Mouse (Mus musculus) neural tube, embryonic 12.5 days (tissue): ENCODE results near the gene Wdfy4. TPM values are rescaled to one million over a fixed set of nuclear protein-coding genes. Genes with fewer than 3 reads are reported as not detected.

Experiments used
- ATAC-seq: fragments of 200-750 bp; cut with Nextera tagmentation; 2 replicates; pipeline ENCODE4 v1.8.0; 2017; ENCODE audit warnings: low read depth, mild to moderate bottlenecking, moderate TSS enrichment, moderate library complexity; ENCODE audit not compliant: low FRiP score
- H3K27ac ChIP-seq: fragments of 300-500 bp; sonication (generic); 2 replicates; pipeline ENCODE4 v1.5.1; 2016
- H3K27me3 ChIP-seq: fragments of 300-500 bp; sonication (generic); replicated peaks from 2 replicates; pipeline ENCODE4 v1.6.1; 2016; ENCODE audit warnings: mild to moderate bottlenecking
- H3K36me3 ChIP-seq: fragments of 300-500 bp; sonication (generic); 2 replicates; pipeline ENCODE4 v1.6.1; 2016; ENCODE audit warnings: mild to moderate bottlenecking
- H3K4me1 ChIP-seq: fragments of 300-500 bp; sonication (generic); 2 replicates; pipeline ENCODE4 v1.6.1; 2016
- H3K4me2 ChIP-seq: fragments of 300-500 bp; sonication (generic); replicated peaks from 2 replicates; pipeline ENCODE4 v1.6.1; 2016; ENCODE audit warnings: mild to moderate bottlenecking
- H3K4me3 ChIP-seq: fragments of 300-500 bp; sonication (generic); 2 replicates; pipeline ENCODE4 v1.5.1; 2016
- H3K9ac ChIP-seq: fragments of 300-500 bp; sonication (generic); 2 replicates; pipeline ENCODE4 v1.6.1; 2016; ENCODE audit warnings: mild to moderate bottlenecking
- H3K9me3 ChIP-seq: fragments of 300-500 bp; sonication (generic); 2 replicates; pipeline ENCODE4 v1.6.1; 2016; ENCODE audit warnings: mild to moderate bottlenecking
- WGBS: fragments of 180-500 bp; shearing (Covaris S2); methylation state at CpG from one replicate; pipeline ENCODE4 v1.1.7; 2016; 5-methylcytosine and 5-hydroxymethylcytosine counted together
- polyA plus RNA-seq: library from polyadenylated mRNA; unstranded; fragments of >200 nt; fragmentation: Nextera tagmentation; extraction: Ambion mirVana; gene quantifications from 2 replicates; pipeline ENCODE4 v1.2.1, GENCODE M21; 2016

Gene Wdfy4
- polyA plus RNA-seq, 1 experiment from 2014 or later: 0.62 TPM

- ATAC-seq: no peak
- no peaks in the 10 kb centered on the region for H3K36me3 ChIP-seq
- H3K4me3 ChIP-seq: no peak overlapping the region
- H3K4me2 ChIP-seq: no peak overlapping the region
- no peak overlapping the region for H3K27ac ChIP-seq
- H3K9ac ChIP-seq: no peak overlapping the region
- WGBS: 89% methylated on average over 5 of the region's 5 CpGs
- H3K4me1 ChIP-seq: no peaks in the 10 kb centered on the region
- H3K9me3 ChIP-seq: no peaks in the 10 kb centered on the region
- H3K27me3 ChIP-seq: no peaks in the 10 kb centered on the region
Measured at GRCm38 (mm10) chr14:33180102-33180501, 5.2 kb downstream of the Wdfy4 start.

GRCm38 (mm10) chr14:33175059-33175821, 10.1 kb downstream of the Wdfy4 start:
- Histone ChIP-seq H3K36me3 (no peaks in the 10 kb centered on the region), H3K4me3 (no peak overlapping the region), H3K9ac (no peak overlapping the region), H3K4me2 (no peak overlapping the region), H3K27ac (no peak overlapping the region), H3K9me3 (no peaks in the 10 kb centered on the region), H3K4me1 (no peaks in the 10 kb centered on the region), H3K27me3 (no peaks in the 10 kb centered on the region)
- WGBS: 76% methylated on average over 4 of the region's 4 CpGs
- no peak for ATAC-seq

- no peaks in the 10 kb centered on the region for H3K27me3 ChIP-seq
- WGBS: 87% methylated on average over 1 of the region's 1 CpGs
Measured at GRCm38 (mm10) chr14:33171942-33172341, 13.4 kb downstream of the Wdfy4 start.

GRCm38 (mm10) chr14:33168750-33169149, 16.6 kb downstream of the Wdfy4 start:
- H3K9me3 ChIP-seq: no peaks in the 10 kb centered on the region
- no peaks in the 10 kb centered on the region for H3K36me3 ChIP-seq
- no peak overlapping the region for H3K4me3 ChIP-seq
- ATAC-seq: no peak
- H3K4me1 ChIP-seq: no peaks in the 10 kb centered on the region
- no peak overlapping the region for H3K27ac ChIP-seq
- no peak overlapping the region for H3K9ac ChIP-seq
- WGBS: 86% methylated on average over 4 of the region's 4 CpGs
- no peaks in the 10 kb centered on the region for H3K27me3 ChIP-seq
- no peak overlapping the region for H3K4me2 ChIP-seq

More at GRCm38 (mm10) chr14:33171942-33172341, 13.4 kb downstream of the Wdfy4 start:
- H3K9me3 ChIP-seq: no peaks in the 10 kb centered on the region
- H3K27ac ChIP-seq: no peak overlapping the region
- no peak overlapping the region for H3K4me3 ChIP-seq
- no peaks in the 10 kb centered on the region for H3K4me1 ChIP-seq
- no peak overlapping the region for H3K4me2 ChIP-seq
- no peak for ATAC-seq
- no peak overlapping the region for H3K9ac ChIP-seq
- no peaks in the 10 kb centered on the region for H3K36me3 ChIP-seq

- H3K36me3 ChIP-seq: no peaks in the 10 kb centered on the region
- no peak for ATAC-seq
- 92% methylated on average over 5 of the region's 5 CpGs for WGBS
- H3K4me1 ChIP-seq: no peaks in the 10 kb centered on the region
- no peaks in the 10 kb centered on the region for H3K27me3 ChIP-seq
- H3K27ac ChIP-seq: no peak overlapping the region
- H3K4me3 ChIP-seq: no peak overlapping the region
- no peak overlapping the region for H3K4me2 ChIP-seq
- H3K9ac ChIP-seq: no peak overlapping the region
- H3K9me3 ChIP-seq: no peaks in the 10 kb centered on the region
Measured at GRCm38 (mm10) chr14:33162238-33162637, 23.1 kb downstream of the Wdfy4 start.

GRCm38 (mm10) chr14:33158268-33158667, 27.0 kb downstream of the Wdfy4 start:
- Histone ChIP-seq H3K9me3 (no peaks in the 10 kb centered on the region), H3K27me3 (no peaks in the 10 kb centered on the region), H3K4me3 (no peak overlapping the region), H3K27ac (no peak overlapping the region), H3K4me1 (no peaks in the 10 kb centered on the region), H3K4me2 (no peak overlapping the region), H3K9ac (no peak overlapping the region), H3K36me3 (no peaks in the 10 kb centered on the region)
- 63% methylated on average over 3 of the region's 3 CpGs for WGBS
- ATAC-seq: no peak

GRCm38 (mm10) chr14:33152941-33153340, 32.4 kb downstream of the Wdfy4 start:
- ATAC-seq: no peak
- no peaks in the 10 kb centered on the region for H3K9me3 ChIP-seq
- 73% methylated on average over 1 of the region's 1 CpGs for WGBS
- H3K36me3 ChIP-seq: no peaks in the 10 kb centered on the region
- no peak overlapping the region for H3K4me3 ChIP-seq
- H3K27me3 ChIP-seq: no peaks in the 10 kb centered on the region
- H3K4me1 ChIP-seq: no peaks in the 10 kb centered on the region
- H3K4me2 ChIP-seq: no peak overlapping the region
- no peak overlapping the region for H3K27ac ChIP-seq
- no peak overlapping the region for H3K9ac ChIP-seq

GRCm38 (mm10) chr14:33146287-33146686, 39.0 kb downstream of the Wdfy4 start:
- Histone ChIP-seq H3K27me3 (0 out of 2 replicates have a peak, but pooled peaks cover 3% of the 10 kb centered on the region), H3K9me3 (no peaks in the 10 kb centered on the region), H3K4me1 (no peaks in the 10 kb centered on the region), H3K27ac (no peak overlapping the region), H3K4me3 (no peak overlapping the region), H3K9ac (no peak overlapping the region), H3K36me3 (no peaks in the 10 kb centered on the region), H3K4me2 (no peak overlapping the region)
- no peak for ATAC-seq
- WGBS: 20% methylated on average over 2 of the region's 2 CpGs

- 63% methylated on average over 9 of the region's 9 CpGs for WGBS
- H3K27ac ChIP-seq: no peak overlapping the region
- no peak overlapping the region for H3K4me2 ChIP-seq
- ATAC-seq: no peak
- H3K9ac ChIP-seq: no peak overlapping the region
- no peaks in the 10 kb centered on the region for H3K9me3 ChIP-seq
- H3K4me1 ChIP-seq: no peaks in the 10 kb centered on the region
- H3K4me3 ChIP-seq: no peak overlapping the region
- no peaks in the 10 kb centered on the region for H3K36me3 ChIP-seq
- H3K27me3 ChIP-seq: no peaks in the 10 kb centered on the region
Measured at GRCm38 (mm10) chr14:33136843-33137242, 48.5 kb downstream of the Wdfy4 start.

GRCm38 (mm10) chr14:33135170-33135569, 50.1 kb downstream of the Wdfy4 start:
- Histone ChIP-seq H3K9ac (no peak overlapping the region), H3K27me3 (no peaks in the 10 kb centered on the region), H3K4me2 (no peak overlapping the region), H3K4me3 (no peak overlapping the region), H3K27ac (no peak overlapping the region), H3K9me3 (no peaks in the 10 kb centered on the region), H3K36me3 (no peaks in the 10 kb centered on the region), H3K4me1 (no peaks in the 10 kb centered on the region)
- WGBS: 91% methylated on average over 6 of the region's 6 CpGs
- ATAC-seq: no peak

- Histone ChIP-seq H3K9me3 (no peaks in the 10 kb centered on the region), H3K27ac (no peak overlapping the region), H3K4me3 (no peak overlapping the region), H3K27me3 (no peaks in the 10 kb centered on the region), H3K9ac (no peak overlapping the region), H3K4me1 (no peaks in the 10 kb centered on the region), H3K4me2 (no peak overlapping the region), H3K36me3 (no peaks in the 10 kb centered on the region)
- ATAC-seq: no peak
- WGBS: 68% methylated on average over 7 of the region's 7 CpGs
Measured at GRCm38 (mm10) chr14:33131044-33131758, 54.1 kb downstream of the Wdfy4 start.

GRCm38 (mm10) chr14:33116590-33116989, 68.7 kb downstream of the Wdfy4 start:
- Histone ChIP-seq H3K27ac (no peak overlapping the region), H3K9me3 (no peaks in the 10 kb centered on the region), H3K36me3 (no peaks in the 10 kb centered on the region), H3K9ac (no peak overlapping the region), H3K4me1 (no peaks in the 10 kb centered on the region), H3K27me3 (no peaks in the 10 kb centered on the region), H3K4me3 (no peak overlapping the region), H3K4me2 (no peak overlapping the region)
- ATAC-seq: no peak
- WGBS: 89% methylated on average over 1 of the region's 1 CpGs
